Mouse (Mus musculus): Measurements from ENCODE around the gene Fam83g. TPM values are rescaled to one million over a fixed set of nuclear protein-coding genes. Genes with fewer than 3 reads are reported as not detected.

Fam83g gene
- polyA plus RNA-seq, 1 experiment from 2014 or later: 2.2 TPM

GRCm38 (mm10) chr11:61685119-61685725 lies 1.3 kb downstream of the Fam83g start:
- Histone ChIP-seq H3K9me3 (no peaks in the 10 kb centered on the region), H3K4me2 (replicated peaks) (peak overlapping the region; percentile 75), H3K27ac (no peak overlapping the region), H3K27me3 (peaks cover 36% of the 10 kb centered on the region), H3K4me1 (peaks cover 18% of the 10 kb centered on the region; the same call in 1 of the 2 replicates), H3K9ac (no peak overlapping the region), H3K4me3 (peak overlapping the region; percentile 52), H3K36me3 (no peaks in the 10 kb centered on the region)
- 75% methylated on average over 8 of the region's 8 CpGs for WGBS
- no peak for ATAC-seq (ENCODE audit: low FRiP score, low read depth)

GRCm38 (mm10) chr11:61686141-61686540 lies 2.2 kb downstream of the Fam83g start:
- WGBS: 52% methylated on average over 2 of the region's 2 CpGs
- H3K27ac ChIP-seq: no peak overlapping the region
- peaks cover 18% of the 10 kb centered on the region; the same call in 1 of the 2 replicates for H3K4me1 ChIP-seq

GRCm38 (mm10) chr11:61686906-61687453 lies 3.1 kb downstream of the Fam83g start:
- Histone ChIP-seq H3K36me3 (no peaks in the 10 kb centered on the region), H3K4me3 (no peak overlapping the region), H3K27ac (0 out of 2 replicates have a peak overlapping the region, but pooled peaks have one; percentile 22), H3K27me3 (peaks cover 36% of the 10 kb centered on the region), H3K4me2 (replicated peaks) (no peak overlapping the region), H3K9ac (no peak overlapping the region), H3K4me1 (peaks cover 18% of the 10 kb centered on the region; the same call in 1 of the 2 replicates), H3K9me3 (no peaks in the 10 kb centered on the region)
- no peak for ATAC-seq (ENCODE audit: low FRiP score, low read depth)
- 48% methylated on average over 10 of the region's 10 CpGs for WGBS

More at GRCm38 (mm10) chr11:61686141-61686540, 2.2 kb downstream of the Fam83g start:
- H3K9ac ChIP-seq: no peak overlapping the region
- no peak overlapping the region for H3K4me3 ChIP-seq
- H3K9me3 ChIP-seq: no peaks in the 10 kb centered on the region
- no peak for ATAC-seq (ENCODE audit: low FRiP score, low read depth)
- no peak overlapping the region for H3K4me2 ChIP-seq (replicated peaks)
- H3K36me3 ChIP-seq: no peaks in the 10 kb centered on the region
- H3K27me3 ChIP-seq: peaks cover 36% of the 10 kb centered on the region

GRCm38 (mm10) chr11:61687595-61687994 lies 3.7 kb downstream of the Fam83g start:
- Histone ChIP-seq H3K9ac (no peak overlapping the region), H3K4me3 (no peak overlapping the region), H3K27me3 (peaks cover 36% of the 10 kb centered on the region), H3K9me3 (no peaks in the 10 kb centered on the region), H3K4me1 (peaks cover 18% of the 10 kb centered on the region; the same call in 1 of the 2 replicates), H3K36me3 (no peaks in the 10 kb centered on the region), H3K4me2 (replicated peaks) (no peak overlapping the region), H3K27ac (no peak overlapping the region)
- 40% methylated on average over 2 of the region's 2 CpGs for WGBS
- ATAC-seq (ENCODE audit: low FRiP score, low read depth): no peak

- Histone ChIP-seq H3K4me2 (replicated peaks) (no peak overlapping the region), H3K27ac (no peak overlapping the region), H3K4me1 (0 out of 2 replicates have a peak, but pooled peaks cover 5% of the 10 kb centered on the region), H3K36me3 (no peaks in the 10 kb centered on the region), H3K4me3 (no peak overlapping the region), H3K27me3 (no peaks in the 10 kb centered on the region), H3K9me3 (no peaks in the 10 kb centered on the region), H3K9ac (no peak overlapping the region)
- ATAC-seq (ENCODE audit: low FRiP score, low read depth): no peak
- WGBS: 87% methylated on average over 5 of the region's 5 CpGs
Observed at GRCm38 (mm10) chr11:61692996-61693395, 9.1 kb downstream of the Fam83g start.

GRCm38 (mm10) chr11:61698852-61699251 lies 15.0 kb downstream of the Fam83g start:
- H3K27ac ChIP-seq: no peak overlapping the region
- peaks cover 7% of the 10 kb centered on the region; the same call in 1 of the 2 replicates for H3K4me1 ChIP-seq
- no peak for ATAC-seq (ENCODE audit: low FRiP score, low read depth)
- H3K9me3 ChIP-seq: no peaks in the 10 kb centered on the region
- H3K9ac ChIP-seq: no peak overlapping the region
- H3K36me3 ChIP-seq: no peaks in the 10 kb centered on the region; the same call in 1 of the 2 replicates
- no peaks in the 10 kb centered on the region for H3K27me3 ChIP-seq
- no peak overlapping the region for H3K4me2 ChIP-seq (replicated peaks)
- H3K4me3 ChIP-seq: no peak overlapping the region

GRCm38 (mm10) chr11:61699460-61699859 lies 15.6 kb downstream of the Fam83g start:
- Histone ChIP-seq H3K4me1 (peaks cover 7% of the 10 kb centered on the region; the same call in 1 of the 2 replicates), H3K4me2 (replicated peaks) (no peak overlapping the region), H3K4me3 (no peak overlapping the region), H3K36me3 (no peaks in the 10 kb centered on the region; the same call in 1 of the 2 replicates), H3K9me3 (no peaks in the 10 kb centered on the region), H3K27ac (no peak overlapping the region), H3K27me3 (no peaks in the 10 kb centered on the region), H3K9ac (no peak overlapping the region)
- no peak for ATAC-seq (ENCODE audit: low FRiP score, low read depth)
- WGBS: 81% methylated on average over 5 of the region's 5 CpGs

- WGBS: 67% methylated on average over 4 of the region's 4 CpGs
- Histone ChIP-seq H3K9me3 (no peaks in the 10 kb centered on the region), H3K4me3 (no peak overlapping the region), H3K36me3 (no peaks in the 10 kb centered on the region; the same call in 1 of the 2 replicates), H3K4me1 (peaks cover 7% of the 10 kb centered on the region; the same call in 1 of the 2 replicates), H3K9ac (no peak overlapping the region), H3K4me2 (replicated peaks) (no peak overlapping the region), H3K27ac (no peak overlapping the region), H3K27me3 (no peaks in the 10 kb centered on the region)
- no peak for ATAC-seq (ENCODE audit: low FRiP score, low read depth)
Observed at GRCm38 (mm10) chr11:61699933-61700332, 16.0 kb downstream of the Fam83g start.

GRCm38 (mm10) chr11:61701696-61702095 lies 17.8 kb downstream of the Fam83g start:
- no peak overlapping the region for H3K27ac ChIP-seq
- peaks cover 7% of the 10 kb centered on the region; the same call in 1 of the 2 replicates for H3K4me1 ChIP-seq
- 75% methylated on average over 5 of the region's 5 CpGs for WGBS
- no peaks in the 10 kb centered on the region; the same call in 1 of the 2 replicates for H3K36me3 ChIP-seq
- no peak overlapping the region for H3K9ac ChIP-seq
- no peaks in the 10 kb centered on the region for H3K9me3 ChIP-seq
- H3K27me3 ChIP-seq: no peaks in the 10 kb centered on the region
- no peak overlapping the region for H3K4me3 ChIP-seq
- H3K4me2 ChIP-seq (replicated peaks): no peak overlapping the region
- ATAC-seq (ENCODE audit: low FRiP score, low read depth): no peak

GRCm38 (mm10) chr11:61702494-61702893 lies 18.6 kb downstream of the Fam83g start:
- Histone ChIP-seq H3K36me3 (no peaks in the 10 kb centered on the region; the same call in 1 of the 2 replicates), H3K27me3 (no peaks in the 10 kb centered on the region), H3K9me3 (no peaks in the 10 kb centered on the region), H3K4me3 (no peak overlapping the region), H3K9ac (no peak overlapping the region), H3K4me1 (peaks cover 7% of the 10 kb centered on the region; the same call in 1 of the 2 replicates), H3K27ac (no peak overlapping the region), H3K4me2 (replicated peaks) (no peak overlapping the region)
- WGBS: 95% methylated on average over 5 of the region's 5 CpGs
- ATAC-seq (ENCODE audit: low FRiP score, low read depth): no peak

GRCm38 (mm10) chr11:61705581-61705980 lies 21.7 kb downstream of the Fam83g start:
- WGBS: 82% methylated on average over 2 of the region's 2 CpGs
- ATAC-seq (ENCODE audit: low FRiP score, low read depth): no peak

GRCm38 (mm10) chr11:61706232-61706631 lies 22.3 kb downstream of the Fam83g start:
- Histone ChIP-seq H3K27me3 (no peaks in the 10 kb centered on the region), H3K4me1 (0 out of 2 replicates have a peak, but pooled peaks cover 7% of the 10 kb centered on the region), H3K9me3 (no peaks in the 10 kb centered on the region), H3K36me3 (no peaks in the 10 kb centered on the region; the same call in 1 of the 2 replicates), H3K4me3 (no peak overlapping the region), H3K4me2 (replicated peaks) (no peak overlapping the region), H3K27ac (no peak overlapping the region), H3K9ac (no peak overlapping the region)
- ATAC-seq (ENCODE audit: low FRiP score, low read depth): no peak
- WGBS: 84% methylated on average over 4 of the region's 4 CpGs

More at GRCm38 (mm10) chr11:61705581-61705980, 21.7 kb downstream of the Fam83g start:
- Histone ChIP-seq H3K9me3 (no peaks in the 10 kb centered on the region), H3K9ac (no peak overlapping the region), H3K4me3 (no peak overlapping the region), H3K36me3 (no peaks in the 10 kb centered on the region; the same call in 1 of the 2 replicates), H3K4me1 (0 out of 2 replicates have a peak, but pooled peaks cover 7% of the 10 kb centered on the region), H3K4me2 (replicated peaks) (no peak overlapping the region), H3K27ac (no peak overlapping the region), H3K27me3 (no peaks in the 10 kb centered on the region)

All from limb, embryonic 13.5 days (tissue).